8 mouse cellular contexts compared by ENCODE assay signal in genomic region chr17:86063461-86063860, GRCm38 (mm10).
A peak's percentile ranks its signal among the peaks of the same experiment; 100 is the strongest.
DNase-seq lines count a peak whose midpoint lies in the region; ATAC-seq and TF ChIP-seq lines count a peak whose summit lies in the region.

No protein-coding gene starts in this region.

- H3K9me3 ChIP-seq in hindbrain, embryonic 11.5 days (ENCODE audit: control insufficient read depth, low read length), result no peaks in the 10 kb centered on the region
- no peaks in the 10 kb centered on the region for H3K9me3 ChIP-seq in hindbrain, embryonic 13.5 days
- no peaks in the 10 kb centered on the region for H3K9me3 ChIP-seq in forebrain, postnatal 0 days (ENCODE audit: low read length)
- H3K9me3 ChIP-seq in midbrain, embryonic 11.5 days (ENCODE audit: control insufficient read depth, low read length), result no peaks in the 10 kb centered on the region

- no peak overlapping the region for H3K4me2 ChIP-seq in hindbrain, embryonic 11.5 days (replicated peaks; ENCODE audit: low read depth, low read length)
- no peak overlapping the region for H3K4me2 ChIP-seq in hindbrain, embryonic 13.5 days
- H3K4me2 ChIP-seq in forebrain, postnatal 0 days (ENCODE audit: low read depth), result no peak overlapping the region
- no peak overlapping the region for H3K4me2 ChIP-seq in midbrain, embryonic 11.5 days

- TF ChIP-seq CTCF in forebrain, postnatal 0 days (IDR thresholded peaks at IDR 0.05; ENCODE audit: low read depth), result peak; percentile 97
- TF ChIP-seq CTCF in left cerebral cortex, adult 2 months (IDR thresholded peaks at IDR 0.05), result peak; percentile 72

- peak; percentile 74 for DNase-seq in hindbrain, embryonic 11.5 days (ENCODE audit: low spot score)
- DNase-seq in cerebellum, adult 11-12 months, result peak; percentile 12
- DNase-seq in forebrain, postnatal 0 days, result peak; percentile 83
- peak; percentile 65 for DNase-seq in induced T-regulatory cell, adult 2 months (ENCODE audit: low read depth)
- DNase-seq in left cerebral cortex, adult 2 months (ENCODE audit: extremely low spot score in 1 of 2, low spot score in 2 of 2), result peak; percentile 54 to 66
- no peak for DNase-seq in midbrain, embryonic 11.5 days (ENCODE audit: low spot score, missing footprints)
- DNase-seq in spleen, adult 12 weeks (ENCODE audit: low spot score), result peak; percentile 21

- ATAC-seq in hindbrain, embryonic 11.5 days (ENCODE audit: low FRiP score), result no peak
- no peak for ATAC-seq in hindbrain, embryonic 13.5 days (ENCODE audit: low FRiP score)
- ATAC-seq in forebrain, postnatal 0 days, result peak; percentile 82
- peak; percentile 62; the same call in 1 of the 2 replicates for ATAC-seq in midbrain, embryonic 11.5 days (ENCODE audit: low FRiP score)

- intact Hi-C loops in left cerebral cortex, adult 2 months (cut with DNase I), result loop anchor here (1.0 to 10.0 kb wide), 5 partner anchors 181 to 1229 kb away; no protein-coding TSS in a partner anchor

- H3K36me3 ChIP-seq in hindbrain, embryonic 11.5 days (ENCODE audit: control insufficient read depth, insufficient read depth, low read length), result no peaks in the 10 kb centered on the region
- H3K36me3 ChIP-seq in hindbrain, embryonic 13.5 days, result no peaks in the 10 kb centered on the region
- no peaks in the 10 kb centered on the region for H3K36me3 ChIP-seq in forebrain, postnatal 0 days (ENCODE audit: insufficient read depth)
- no peaks in the 10 kb centered on the region for H3K36me3 ChIP-seq in midbrain, embryonic 11.5 days (ENCODE audit: control insufficient read depth, insufficient read depth, low read length)

- H3K4me3 ChIP-seq in hindbrain, embryonic 11.5 days (ENCODE audit: low read depth, low read length), result no peak overlapping the region
- no peak overlapping the region for H3K4me3 ChIP-seq in hindbrain, embryonic 13.5 days
- H3K4me3 ChIP-seq in forebrain, postnatal 0 days (ENCODE audit: low read depth, low read length), result no peak overlapping the region
- no peak overlapping the region for H3K4me3 ChIP-seq in left cerebral cortex, adult 2 months
- H3K4me3 ChIP-seq in midbrain, embryonic 11.5 days (ENCODE audit: low read depth, low read length), result no peak overlapping the region

- no peaks in the 10 kb centered on the region for H3K4me1 ChIP-seq in hindbrain, embryonic 11.5 days (replicated peaks; ENCODE audit: control insufficient read depth, insufficient read depth, low read length)
- no peaks in the 10 kb centered on the region for H3K4me1 ChIP-seq in hindbrain, embryonic 13.5 days (replicated peaks)
- H3K4me1 ChIP-seq in forebrain, postnatal 0 days (ENCODE audit: insufficient read depth), result no peaks in the 10 kb centered on the region
- H3K4me1 ChIP-seq in midbrain, embryonic 11.5 days (ENCODE audit: control insufficient read depth, insufficient read depth, low read length), result no peaks in the 10 kb centered on the region

- no peak overlapping the region for H3K27ac ChIP-seq in hindbrain, embryonic 11.5 days (ENCODE audit: low read depth, low read length)
- no peak overlapping the region for H3K27ac ChIP-seq in hindbrain, embryonic 13.5 days
- no peak overlapping the region for H3K27ac ChIP-seq in forebrain, postnatal 0 days (ENCODE audit: low read depth, low read length)
- no peak overlapping the region for H3K27ac ChIP-seq in left cerebral cortex, adult 2 months
- no peak overlapping the region for H3K27ac ChIP-seq in midbrain, embryonic 11.5 days (ENCODE audit: low read depth, low read length)

- WGBS in hindbrain, embryonic 11.5 days, result 18% methylated on average over 5 of the region's 5 CpGs
- WGBS in hindbrain, embryonic 13.5 days, result 15% methylated on average over 5 of the region's 5 CpGs
- WGBS in forebrain, postnatal 0 days, result 20% methylated on average over 5 of the region's 5 CpGs
- 19% methylated on average over 5 of the region's 5 CpGs for WGBS in midbrain, embryonic 11.5 days

- no peaks in the 10 kb centered on the region for H3K27me3 ChIP-seq in hindbrain, embryonic 11.5 days (ENCODE audit: control insufficient read depth, insufficient read depth, low read length)
- H3K27me3 ChIP-seq in hindbrain, embryonic 13.5 days, result no peaks in the 10 kb centered on the region
- H3K27me3 ChIP-seq in forebrain, postnatal 0 days (ENCODE audit: insufficient read depth, low read length), result no peaks in the 10 kb centered on the region
- no peaks in the 10 kb centered on the region for H3K27me3 ChIP-seq in midbrain, embryonic 11.5 days (ENCODE audit: control insufficient read depth, insufficient read depth, low read length)

- no peak overlapping the region for H3K9ac ChIP-seq in hindbrain, embryonic 11.5 days (ENCODE audit: low read depth, low read length)
- H3K9ac ChIP-seq in hindbrain, embryonic 13.5 days, result no peak overlapping the region
- H3K9ac ChIP-seq in forebrain, postnatal 0 days, result no peak overlapping the region
- no peak overlapping the region for H3K9ac ChIP-seq in midbrain, embryonic 11.5 days (ENCODE audit: low read length)

Comparison
In these comparisons a context has a peak if more than half of its experiments do, and no peak if none do; other contexts are left out.
1. ATAC-seq: peak in forebrain, postnatal 0 days (single experiment) and midbrain, embryonic 11.5 days (single experiment); none in hindbrain, embryonic 11.5 days (single experiment) and hindbrain, embryonic 13.5 days (single experiment).